Mouse (Mus musculus) subcutaneous adipose tissue, adult 2 months (tissue): Measurements from ENCODE around the gene Nek5. TPM values are rescaled to one million over a fixed set of nuclear protein-coding genes. Genes with fewer than 3 reads are reported as not detected.

ENCODE experiments used
- polyA plus RNA-seq: library from polyadenylated mRNA; depleted of rRNA; stranded (reverse); fragments of >200 nt; gene quantifications from 2 replicates; pipeline ENCODE4 v1.2.3, GENCODE M21; 2012; ENCODE audit warnings: low replicate concordance; rRNA removed

Gene Nek5
- 0.18 TPM in 1 of 2 replicates, not detected in the other for polyA plus RNA-seq

GRCm38 (mm10) chr8:22124220-22125152 is at the start of gene Nek5:
Nek5 (minus strand) TSS chr8:22125053.

GRCm38 (mm10) chr8:22166080-22166603 is 41.3 kb upstream of the Nek5 start, which contains the start of gene Nek3:
Nek3 (minus strand) TSS chr8:22166435.

GRCm38 (mm10) chr8:22060446-22060889 is 64.4 kb downstream of the Nek5 start, which contains the start of gene Alg11:
Alg11 (plus strand) TSS chr8:22060721.

GRCm38 (mm10) chr8:22059821-22060445 is 64.9 kb downstream of the Nek5 start, which contains the start of gene Atp7b:
Atp7b (minus strand) TSS chr8:22060305.

Other genes with a start within 250 kb of the Nek5 start
- not detected in 2 replicates for gene Defb9, start 239.6 kb downstream of the Nek5 start, polyA plus RNA-seq
- gene Defb11, start 218.6 kb downstream of the Nek5 start, polyA plus RNA-seq: not detected in 2 replicates
- not detected in 2 replicates for gene Defb15, start 192.3 kb downstream of the Nek5 start, polyA plus RNA-seq
- gene Defb35, start 186.7 kb downstream of the Nek5 start, polyA plus RNA-seq: not detected in 2 replicates
- gene Defb13, start 178.3 kb downstream of the Nek5 start, polyA plus RNA-seq: not detected in 2 replicates
- gene Fam90a1a, start 166.3 kb downstream of the Nek5 start, polyA plus RNA-seq: not detected in 2 replicates
- not detected in 2 replicates for gene Ccdc70, start 155.3 kb downstream of the Nek5 start, polyA plus RNA-seq
- gene Atp7b, start 64.7 kb downstream of the Nek5 start, polyA plus RNA-seq: 0.04 and 0.77 TPM in 2 replicates
- gene Alg11, start 64.3 kb downstream of the Nek5 start, polyA plus RNA-seq: 5.9 and 9.0 TPM in 2 replicates
- gene Nek3, start 41.4 kb upstream of the Nek5 start, polyA plus RNA-seq: 1.2 and 1.8 TPM in 2 replicates
- 0.54 and 3.1 TPM in 2 replicates for gene Ckap2, start 60.8 kb upstream of the Nek5 start, polyA plus RNA-seq
- gene Vps36, start 67.8 kb upstream of the Nek5 start, polyA plus RNA-seq: 12.3 and 13.2 TPM in 2 replicates
- gene Thsd1, start 102.3 kb upstream of the Nek5 start, polyA plus RNA-seq: 9.9 and 10.4 TPM in 2 replicates
- gene Tpte, start 158.4 kb upstream of the Nek5 start, polyA plus RNA-seq: 0.06 and 0.13 TPM in 2 replicates